Mouse (Mus musculus) heart, postnatal 4 days (tissue): ENCODE measurements around the gene Fam170b. TPM values are rescaled to one million over a fixed set of nuclear protein-coding genes. Genes with fewer than 3 reads are reported as not detected.

Experiments used
- DNase-seq: peaks from one replicate; pipeline ENCODE4 v3.0.0; 2021
- total RNA-seq, 2 experiments: library from RNA; stranded (reverse); gene quantifications; 2 replicates each; pipeline ENCODE4 v1.2.3; 2021

Gene Fam170b
- total RNA-seq = under 1 TPM in 1 of 2 experiments, not detected in 1; 0.16 TPM

DNA sequence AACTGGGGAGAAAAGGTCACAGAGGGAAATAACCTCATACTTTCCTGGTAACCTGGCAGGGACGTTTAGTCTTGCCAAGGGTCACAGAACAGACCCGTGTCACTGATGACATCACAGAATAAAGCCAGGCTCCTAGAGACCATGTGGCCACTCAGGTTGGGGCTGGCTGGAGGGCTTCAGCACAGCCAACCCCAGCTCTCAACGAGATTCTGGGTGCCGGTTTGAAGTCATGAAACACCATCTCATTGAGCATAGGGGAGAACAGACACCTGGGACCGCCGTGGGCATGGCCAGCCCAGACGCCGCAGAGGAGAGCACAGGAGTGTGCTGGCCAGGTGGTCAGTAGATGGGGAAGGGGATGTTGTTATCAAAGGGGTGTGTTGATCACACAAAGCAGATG, at the start of gene Fam170b:
Gene Fam170b (plus strand): TSS at position 116 of the 400 bp plus-strand sequence.
- no peak for DNase-seq

DNA sequence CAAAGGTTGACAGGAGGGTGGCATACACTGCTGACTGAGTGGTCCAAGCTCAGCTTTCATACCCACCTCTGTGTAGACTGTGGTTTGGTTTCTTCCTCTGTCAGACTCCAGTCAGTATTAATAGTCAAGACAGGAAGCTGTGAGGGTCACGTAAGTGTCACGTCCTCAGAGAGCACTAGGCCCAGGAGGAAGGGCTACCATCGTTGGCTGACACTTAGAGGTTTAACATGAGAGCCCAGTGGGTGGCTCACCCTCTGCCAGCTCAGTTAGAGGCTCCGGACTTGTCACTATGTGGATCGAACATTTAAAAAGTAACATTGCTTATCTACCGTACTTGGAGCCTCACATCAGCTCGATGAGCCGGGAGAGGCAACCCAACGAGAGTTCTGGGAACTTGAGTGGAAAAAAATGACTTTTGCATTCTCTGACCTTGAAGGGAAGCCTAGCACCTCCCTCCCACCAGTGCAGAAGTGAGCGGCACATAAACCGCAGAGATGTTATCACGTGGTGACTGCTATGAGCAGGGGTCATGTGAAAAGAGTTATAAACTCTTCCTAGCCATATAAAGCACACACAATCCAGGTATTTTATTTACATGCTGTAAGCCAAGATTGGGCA, 49.5 kb upstream of the Fam170b start:
- DNase-seq = no peak

DNA sequence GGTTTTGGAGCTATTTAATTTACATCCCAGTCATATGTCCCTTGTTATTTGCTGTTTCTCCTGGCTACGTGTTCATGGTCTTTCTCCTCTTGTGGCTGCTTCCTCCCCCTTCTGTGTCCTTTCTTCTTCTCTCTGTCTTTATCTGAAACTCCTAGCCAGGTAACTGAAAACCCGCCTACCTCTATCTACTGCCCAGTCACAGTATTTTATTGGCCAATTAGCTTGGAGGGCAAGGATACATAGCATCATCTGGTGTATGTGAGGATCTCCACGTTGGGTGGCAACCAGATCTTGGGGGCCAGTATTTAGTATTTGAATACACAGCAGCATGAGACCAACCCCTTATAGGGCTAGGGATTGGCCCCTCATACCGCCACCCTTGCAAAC, 49.0 kb upstream of the Fam170b start:
- no peak for DNase-seq

DNA sequence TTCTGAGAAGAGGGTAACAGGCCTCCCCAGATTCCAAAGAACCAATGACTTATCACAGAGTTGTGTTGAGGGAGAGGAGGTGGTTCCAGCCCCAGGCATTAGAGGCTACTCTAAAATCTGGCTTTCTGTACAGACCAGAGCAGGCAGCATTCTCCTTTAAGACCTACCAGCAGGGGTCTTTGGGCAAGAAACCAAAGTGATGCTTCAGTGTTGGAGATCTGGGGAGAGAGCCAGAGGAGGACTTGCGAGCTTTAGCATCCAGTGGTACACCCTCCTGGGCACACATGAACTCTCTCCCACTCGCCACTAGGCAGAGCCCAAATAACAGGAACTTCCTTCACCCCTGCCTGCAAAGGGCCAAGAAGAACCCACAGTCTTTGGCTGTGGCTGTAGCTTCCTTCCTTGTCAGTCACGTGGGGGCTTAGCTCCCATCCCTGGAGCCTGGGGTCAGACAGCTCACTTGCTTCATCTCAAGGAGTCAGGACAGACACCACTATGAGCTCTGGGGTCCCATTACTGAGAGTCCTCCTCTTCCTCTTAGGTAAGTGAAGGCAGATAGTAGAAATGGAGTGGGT, 48.1 kb upstream of the Fam170b start, which contains the start of gene Tmem273:
Gene Tmem273 (plus strand): TSS at position 408 of the 575 bp plus-strand sequence.
- DNase-seq = no peak

DNA sequence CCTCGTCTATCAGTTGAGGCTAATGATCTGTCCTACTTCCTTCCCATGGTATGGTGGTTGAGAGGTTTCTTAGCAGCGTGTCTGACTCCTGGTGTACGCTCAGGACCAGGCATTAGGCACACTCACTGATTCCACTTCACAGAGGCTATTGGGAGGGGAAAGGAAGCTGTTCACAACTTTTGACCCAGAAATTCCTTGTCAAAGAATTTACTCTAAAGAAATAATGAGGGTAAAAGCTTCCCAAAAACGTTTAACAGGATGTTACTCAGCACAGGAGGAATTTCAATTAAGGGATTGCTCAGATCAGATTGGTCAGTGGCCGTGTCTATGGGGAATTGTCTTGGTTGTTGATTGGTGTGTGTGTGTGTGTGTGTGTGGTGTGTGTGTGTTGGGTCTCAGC, 46.1 kb upstream of the Fam170b start:
- no peak for DNase-seq

DNA sequence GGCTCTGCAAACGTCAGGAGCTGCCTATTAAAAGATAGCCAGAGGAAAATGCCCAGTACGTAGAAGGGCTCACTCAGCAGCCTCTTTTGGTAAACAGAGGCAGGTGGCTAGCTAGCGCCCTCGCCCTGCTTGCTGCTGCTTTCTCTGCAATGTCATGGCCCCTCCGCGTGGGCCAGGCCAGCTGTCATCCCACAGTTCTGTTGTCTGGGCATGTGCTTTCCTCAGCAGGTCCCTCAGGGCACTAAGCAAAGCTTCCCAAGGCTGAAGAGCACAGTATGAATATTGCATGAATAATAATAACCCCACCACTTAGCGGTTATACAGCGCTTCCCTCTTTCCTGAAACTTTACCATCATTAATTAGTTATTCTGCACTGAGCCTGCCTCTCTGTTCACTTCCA, 37.4 kb upstream of the Fam170b start:
- DNase-seq = no peak

DNA sequence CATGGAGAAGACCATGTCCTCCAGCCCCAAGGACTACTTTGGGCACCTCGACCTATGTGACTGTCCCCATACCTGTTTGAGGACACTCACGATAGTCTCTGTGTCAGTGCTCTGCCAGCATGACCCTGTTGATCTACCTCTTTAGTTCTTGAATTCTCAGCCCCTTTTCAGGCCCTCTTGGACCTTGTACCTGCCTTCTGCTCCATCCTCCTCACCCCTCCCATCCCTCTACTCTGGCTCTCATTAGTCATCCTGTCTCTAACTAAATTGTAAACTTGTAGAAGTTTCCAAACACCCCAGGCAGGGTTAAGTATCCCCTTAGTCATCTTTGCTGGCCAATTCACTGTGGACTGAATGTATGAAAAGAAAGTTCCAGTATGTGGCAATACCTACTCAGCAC, 36.0 kb upstream of the Fam170b start:
- DNase-seq = no peak

DNA sequence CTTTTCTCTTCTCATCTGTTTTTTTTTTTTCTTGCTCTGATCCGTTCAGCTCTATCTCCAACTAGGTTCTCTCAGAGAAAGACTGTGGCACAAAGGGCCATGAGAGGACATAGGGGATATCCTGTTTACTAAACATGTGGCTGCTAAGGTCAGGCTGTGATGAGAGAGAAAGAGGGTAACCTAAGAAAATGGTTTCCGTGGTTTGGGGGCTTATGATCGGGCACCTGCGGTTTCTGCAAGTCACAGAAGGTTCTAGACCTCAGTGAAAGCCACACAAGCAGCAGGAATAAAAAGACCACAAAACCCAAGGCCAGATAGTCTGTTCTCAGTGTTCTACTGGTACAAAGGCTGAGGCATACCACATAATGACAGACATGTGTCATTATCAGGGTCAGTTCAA, 35.4 kb upstream of the Fam170b start:
- DNase-seq = no peak

DNA sequence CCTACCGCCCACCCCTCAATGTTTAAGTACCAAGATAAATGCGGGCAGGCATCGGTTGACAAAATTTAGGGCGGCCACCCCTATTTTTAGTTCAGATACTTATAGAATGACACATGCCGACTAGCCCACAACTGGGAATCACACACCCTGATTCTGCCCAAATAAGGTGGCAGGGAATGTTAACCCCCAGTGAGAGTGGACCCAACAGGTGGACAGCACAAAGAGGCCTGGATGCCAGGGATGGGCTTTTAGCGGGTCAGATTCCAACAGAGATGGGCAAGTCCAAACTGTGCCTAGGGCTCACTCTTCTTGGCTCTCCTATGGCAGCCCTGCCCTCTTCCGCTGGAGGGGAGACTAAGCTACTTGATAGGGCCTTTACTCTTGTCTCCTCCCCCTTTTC, 33.7 kb upstream of the Fam170b start:
- DNase-seq = no peak

DNA sequence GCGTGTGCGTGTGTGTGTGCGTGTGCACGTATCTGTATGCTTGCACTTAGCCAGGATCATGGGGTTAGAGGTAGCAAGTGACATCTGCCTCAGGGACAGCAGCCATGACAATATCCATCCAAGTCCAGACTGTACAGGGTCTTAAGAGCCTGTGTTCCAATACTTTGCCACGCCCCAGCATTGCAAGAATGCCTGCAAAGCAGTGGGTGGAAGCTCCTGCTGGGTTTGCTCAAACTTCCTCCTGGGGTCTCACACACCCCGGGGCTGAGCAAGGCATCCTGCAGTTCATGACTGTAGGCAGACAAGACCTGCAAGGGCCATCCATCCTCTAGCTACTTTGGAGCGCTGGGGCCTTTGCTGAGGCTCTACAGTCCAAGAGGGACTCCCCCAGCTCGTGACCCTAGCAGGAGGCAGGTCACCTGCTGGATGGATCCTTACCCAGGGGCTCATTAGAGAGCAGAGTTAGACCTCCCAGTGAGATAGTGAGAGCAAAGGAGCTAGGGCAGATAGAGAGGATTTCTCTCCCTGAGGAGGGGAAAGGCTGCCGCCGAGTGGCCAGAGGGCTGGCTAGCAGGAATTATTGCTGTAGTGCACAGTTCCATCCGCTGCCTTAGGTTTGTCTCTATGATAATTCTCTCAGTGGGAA, 32.6 kb upstream of the Fam170b start:
- DNase-seq = peak; percentile 66

DNA sequence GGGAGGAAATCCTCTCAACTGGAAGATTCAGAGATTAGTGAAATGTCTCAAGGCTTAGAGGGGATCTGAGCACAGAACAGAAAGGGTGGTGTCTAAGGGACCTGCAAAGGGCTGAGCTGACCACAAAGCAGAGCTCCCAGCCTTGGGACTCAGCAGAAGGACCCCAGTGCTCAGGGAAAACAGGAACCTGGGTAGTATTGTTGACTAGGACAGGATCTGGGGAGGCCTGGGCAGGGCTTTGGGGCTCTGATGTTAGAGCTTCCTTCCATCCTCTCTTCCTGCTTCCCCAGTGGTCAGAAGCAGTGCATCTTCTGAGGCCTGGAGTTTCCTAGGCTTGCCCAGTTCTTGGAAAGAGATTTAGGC, 32.1 kb upstream of the Fam170b start:
- DNase-seq = no peak

DNA sequence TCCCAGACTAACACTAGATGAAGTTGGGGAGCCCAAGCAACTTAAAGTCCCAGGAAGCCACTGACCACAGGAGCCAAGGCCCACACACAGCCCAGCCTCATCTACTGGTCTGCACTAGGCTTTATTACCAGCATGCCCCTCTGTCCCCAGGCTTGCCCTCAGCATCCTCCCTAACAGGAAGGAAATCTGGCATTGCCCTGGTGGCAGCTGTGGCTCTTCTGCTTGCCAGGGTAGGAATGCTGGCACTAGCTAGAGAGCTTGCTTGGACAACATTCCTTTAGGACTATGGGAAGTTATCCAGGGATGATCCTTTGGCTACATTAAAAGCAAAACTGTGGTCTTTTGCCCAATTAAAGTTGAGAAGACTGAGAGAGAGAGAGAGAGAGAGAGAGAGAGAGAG, 23.7 kb upstream of the Fam170b start:
- no peak for DNase-seq

DNA sequence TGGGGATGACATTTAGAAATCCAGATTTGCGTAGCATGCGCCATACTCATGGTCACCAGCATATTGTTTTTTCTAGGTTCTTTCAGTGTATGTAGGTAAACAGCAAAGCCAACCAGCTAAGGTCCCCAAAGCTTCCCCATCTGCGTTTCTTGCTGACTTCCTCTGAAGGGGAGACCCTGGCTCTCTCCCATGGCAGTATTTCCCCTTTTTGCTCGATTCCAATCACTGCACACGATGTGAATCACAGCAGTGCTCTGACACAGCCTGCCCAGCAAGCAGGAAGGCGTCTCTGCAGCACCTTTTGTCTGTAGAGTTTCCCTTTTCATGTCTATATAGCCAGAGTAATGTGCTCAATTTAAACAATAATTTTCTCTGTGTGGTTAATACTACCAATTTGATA, 21.3 kb upstream of the Fam170b start:
- DNase-seq = no peak

DNA sequence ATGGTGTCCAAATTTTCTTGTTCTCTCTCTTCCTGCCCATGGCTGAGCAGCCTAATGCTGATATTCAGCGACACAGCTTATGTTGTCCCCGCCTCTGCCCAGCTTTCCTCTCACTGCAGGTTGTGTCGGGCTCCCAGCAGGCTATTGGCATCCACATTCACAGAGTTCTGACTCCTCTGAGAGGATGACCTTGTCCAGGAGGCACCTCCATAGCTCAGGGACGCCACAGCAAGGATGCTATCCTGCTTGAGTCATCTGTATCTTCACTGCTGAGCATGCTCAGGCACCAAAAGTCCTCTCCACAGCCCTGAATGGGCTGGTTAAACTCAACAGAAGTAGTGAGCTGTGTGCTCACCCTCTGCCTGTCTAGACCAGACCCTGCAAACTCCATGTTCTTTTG, 18.8 kb upstream of the Fam170b start:
- no peak for DNase-seq

DNA sequence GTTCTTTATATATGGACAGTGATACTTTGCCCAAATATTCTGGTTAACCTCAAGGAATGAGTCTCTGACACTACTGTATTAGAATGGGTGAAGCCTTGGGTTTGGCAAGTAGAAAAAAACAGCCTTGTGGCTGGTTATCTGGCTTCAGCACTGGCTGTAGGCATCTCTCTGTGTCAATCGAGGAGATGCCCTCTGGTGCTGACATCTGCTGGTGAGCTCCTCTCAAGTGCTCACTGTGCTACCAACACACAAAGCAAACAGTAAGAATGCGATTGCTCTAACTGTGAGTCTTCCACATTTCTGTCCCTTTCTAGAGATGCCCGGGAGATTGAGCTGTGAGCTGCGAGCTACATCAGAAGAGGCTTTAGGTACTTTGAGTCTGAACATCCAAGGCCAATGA, 17.2 kb upstream of the Fam170b start:
- DNase-seq = no peak

DNA sequence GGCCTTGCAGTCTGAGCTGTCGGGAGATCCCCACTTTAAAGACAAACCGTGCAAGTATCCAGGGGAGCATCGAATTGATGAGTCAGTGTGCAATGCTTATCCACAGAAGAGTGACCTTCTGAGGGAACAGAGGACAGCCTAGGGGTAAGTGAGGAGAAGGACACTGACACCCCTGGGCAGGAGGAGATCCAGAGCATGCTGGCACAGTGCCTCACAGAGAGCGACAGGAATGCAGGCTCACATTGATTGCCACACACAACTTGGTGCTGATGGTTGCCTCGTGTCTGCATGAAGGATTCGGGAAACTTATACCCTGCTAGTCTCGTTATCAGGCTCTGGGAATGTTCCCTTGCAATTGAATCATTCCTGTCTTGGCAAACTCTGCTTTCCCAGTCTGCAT, 16.5 kb upstream of the Fam170b start:
- DNase-seq = peak; percentile 77

DNA sequence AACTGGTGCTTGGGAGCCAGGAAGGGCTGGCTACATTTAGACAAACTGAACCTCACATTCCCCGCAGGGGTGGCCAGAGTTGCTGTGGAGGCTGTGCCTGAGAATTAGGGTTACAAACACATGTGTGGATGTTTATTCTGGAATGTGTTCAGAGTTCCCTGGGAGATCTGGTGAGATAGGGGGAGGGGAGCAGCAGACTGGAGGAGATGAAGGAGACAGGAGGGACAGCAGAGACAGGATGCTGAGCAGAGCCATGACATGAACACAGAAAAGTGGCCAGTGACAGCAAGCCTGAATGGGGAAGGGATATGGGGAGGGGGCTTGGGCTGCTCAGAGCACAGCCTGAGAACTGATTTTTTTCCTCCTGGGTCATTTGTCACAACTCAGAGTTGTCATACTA, 14.5 kb upstream of the Fam170b start:
- no peak for DNase-seq

DNA sequence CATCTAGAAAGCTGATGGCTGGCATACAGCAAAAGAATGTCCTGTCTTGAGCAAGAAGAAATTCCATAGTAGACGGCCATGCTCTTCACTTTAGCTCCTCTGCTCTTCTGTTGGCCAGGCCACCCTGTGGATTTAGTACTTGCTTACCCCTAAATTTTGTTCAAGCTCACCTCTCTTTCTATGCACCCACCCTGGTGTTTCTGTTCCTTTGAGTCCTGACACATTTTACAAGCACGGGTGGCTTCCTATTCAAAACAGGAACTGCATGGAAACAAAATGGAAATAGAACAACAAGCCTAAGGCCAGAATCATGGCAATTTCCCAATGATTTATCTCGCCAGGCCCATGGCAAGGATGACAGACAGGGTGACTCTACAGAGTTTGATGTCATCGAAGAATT, 10.9 kb upstream of the Fam170b start:
- DNase-seq = no peak

DNA sequence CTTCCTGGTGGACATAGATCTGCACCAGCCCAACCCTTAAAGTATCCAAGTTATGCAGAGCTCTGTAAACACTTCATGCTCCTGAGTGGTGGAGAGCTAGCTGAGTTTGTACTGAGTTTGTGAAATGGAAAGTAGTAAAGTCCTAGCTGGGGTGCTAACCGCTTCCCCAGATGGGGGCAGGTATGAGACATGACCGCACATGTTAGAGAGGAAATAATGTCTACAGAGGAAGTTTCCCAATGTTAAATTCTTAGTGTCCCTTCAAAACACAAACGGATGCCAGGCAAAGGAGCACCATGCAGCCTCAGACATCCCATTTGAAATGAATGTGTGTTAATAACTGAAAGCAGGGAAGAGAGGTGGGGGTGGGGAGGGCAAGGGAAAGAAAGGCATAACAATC, 9.9 kb upstream of the Fam170b start:
- DNase-seq = no peak

DNA sequence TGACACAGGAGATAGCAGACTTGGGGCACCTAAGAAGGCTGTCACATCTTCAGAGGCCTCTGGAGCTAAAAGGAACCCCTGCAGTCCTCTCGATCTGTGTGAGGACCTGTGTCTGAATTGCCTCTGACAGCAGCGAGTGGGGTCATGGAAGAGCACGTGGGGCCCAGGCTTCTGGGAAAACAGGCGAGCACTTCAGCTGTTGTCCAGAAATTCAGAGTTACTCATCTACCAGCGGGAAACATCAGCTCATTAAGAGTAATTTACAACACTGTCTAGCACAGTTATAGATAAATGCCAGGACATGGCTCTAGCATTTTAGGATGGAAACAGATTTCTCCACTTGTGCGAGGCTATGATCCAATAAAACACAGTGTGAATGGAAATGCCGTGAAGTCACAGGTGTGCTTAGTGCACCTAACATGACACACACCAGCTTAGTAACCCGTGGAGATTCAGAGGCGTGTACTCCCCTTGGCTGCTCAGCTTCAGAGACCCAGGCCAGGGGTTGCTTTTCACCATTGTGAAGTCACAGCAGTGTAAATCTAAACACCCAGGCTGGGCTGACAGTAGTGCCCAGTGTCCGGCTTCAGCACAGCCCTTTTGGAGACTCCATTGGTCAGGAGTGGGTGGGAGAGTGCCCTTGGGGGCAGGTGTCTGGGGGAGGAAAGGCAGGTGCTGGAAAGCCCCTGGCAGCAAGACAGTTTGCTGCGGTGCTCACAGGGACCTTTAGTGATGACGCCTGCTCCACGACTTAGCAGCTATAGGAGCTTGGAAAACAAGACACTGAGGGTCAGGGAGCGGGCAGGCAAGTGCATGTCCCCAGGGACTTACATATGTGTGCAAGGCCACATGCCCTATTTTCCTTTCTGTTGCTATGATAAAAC, 9.3 kb upstream of the Fam170b start:
- no peak for DNase-seq

DNA sequence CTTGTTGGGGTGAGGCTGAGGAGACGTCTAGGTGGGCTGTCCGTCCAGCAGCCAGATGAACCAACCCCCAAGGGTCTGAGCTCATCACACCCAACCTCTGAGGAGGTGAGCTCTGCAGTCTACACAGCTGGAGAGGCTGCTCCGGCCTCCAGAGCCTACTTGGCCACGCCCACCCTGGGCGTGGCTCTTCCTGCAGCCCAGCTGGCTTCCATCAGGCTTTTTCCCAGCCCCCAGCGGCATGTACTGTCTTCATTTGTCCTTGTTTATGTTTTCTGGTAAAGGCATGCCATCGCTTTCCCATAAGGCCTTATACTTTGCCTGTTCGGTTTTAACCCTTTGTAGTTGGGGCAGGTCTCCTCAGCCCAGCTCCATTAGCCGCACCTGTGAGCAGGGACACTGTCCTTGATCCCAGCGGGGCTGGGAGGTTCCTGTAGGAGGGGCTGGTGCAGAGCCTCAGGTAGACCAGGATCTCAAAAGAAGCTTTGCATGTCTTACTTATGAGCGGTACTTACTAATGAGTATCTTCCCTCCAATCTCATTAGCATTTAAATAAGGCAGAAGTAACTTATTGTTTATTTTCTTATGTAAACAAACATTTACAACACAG, 8.2 kb upstream of the Fam170b start:
- peak; percentile 67 for DNase-seq

DNA sequence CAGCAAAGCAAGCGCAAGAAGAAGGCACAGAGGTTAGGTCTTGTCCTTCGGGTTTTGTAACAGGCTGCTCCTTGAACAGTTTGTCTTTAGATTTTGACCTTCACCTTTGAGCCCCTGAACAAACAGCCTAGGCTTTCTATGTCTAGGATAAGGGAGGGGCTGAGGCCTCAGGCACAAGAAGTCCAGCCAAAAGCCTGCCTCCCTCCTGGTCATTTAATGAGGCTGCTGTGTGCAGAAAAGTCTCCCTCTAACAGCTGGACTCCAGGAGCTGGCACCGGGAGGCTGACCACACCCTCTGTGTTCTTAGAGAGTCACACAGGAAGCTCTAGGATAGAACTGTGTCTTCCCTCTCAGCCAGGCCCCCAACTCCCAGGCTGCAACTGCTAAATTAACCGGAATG, 6.6 kb upstream of the Fam170b start:
- peak; percentile 46 for DNase-seq
